Mouse (Mus musculus): ENCODE measurements around the gene Tmem164. TPM values are rescaled to one million over a fixed set of nuclear protein-coding genes. Genes with fewer than 3 reads are reported as not detected.

Gene Tmem164
- total and polyA plus RNA-seq, 3 experiments, result 41.1 to 110 (median 64.3) TPM

- DNase-seq (ENCODE audit: low spot score) (no peak), ATAC-seq (ENCODE audit: extremely low read depth, insufficient number of reproducible peaks, low FRiP score, poor library complexity, severe bottlenecking) (no peak)
- Histone ChIP-seq H3K36me3 (replicated peaks) (peaks cover 26% of the 10 kb centered on the region), H3K4me3 (ENCODE audit: low read depth, low read length) (no peak overlapping the region), H3K27me3 (ENCODE audit: insufficient read depth, low read length) (no peaks in the 10 kb centered on the region), H3K9me3 (replicated peaks) (no peaks in the 10 kb centered on the region), H3K4me1 (ENCODE audit: insufficient read depth, low read depth, low read length) (no peaks in the 10 kb centered on the region)
- TF ChIP-seq GATA2 (IDR thresholded peaks at IDR 0.05; ENCODE audit: borderline replicate concordance, low read depth, low read length), result no peak
- no peak for TF ChIP-seq TAL1 (conservative IDR thresholded peaks at IDR 0.05; ENCODE audit: low read depth, low read length)
Measured at GRCm38 (mm10) chrX:142848032-142848431, 166.8 kb downstream of the Tmem164 start.

- DNase-seq (ENCODE audit: low spot score), result no peak
- no peak overlapping the region for H3K4me3 ChIP-seq (ENCODE audit: low read depth, low read length)
Measured at GRCm38 (mm10) chrX:142869844-142870243, 188.6 kb downstream of the Tmem164 start.

GRCm38 (mm10) chrX:142882255-142882654, 201.0 kb downstream of the Tmem164 start:
- ATAC-seq (ENCODE audit: extremely low read depth, insufficient number of reproducible peaks, low FRiP score, poor library complexity, severe bottlenecking) (no peak), DNase-seq (ENCODE audit: low spot score) (no peak)
- Histone ChIP-seq H3K4me1 (ENCODE audit: insufficient read depth, low read depth, low read length) (no peaks in the 10 kb centered on the region), H3K27me3 (ENCODE audit: insufficient read depth, low read length) (no peaks in the 10 kb centered on the region), H3K36me3 (replicated peaks) (peaks cover 9% of the 10 kb centered on the region), H3K4me3 (ENCODE audit: low read depth, low read length) (no peak overlapping the region), H3K9me3 (replicated peaks) (no peaks in the 10 kb centered on the region)
- TF ChIP-seq GATA2 (IDR thresholded peaks at IDR 0.05; ENCODE audit: borderline replicate concordance, low read depth, low read length) (no peak), TAL1 (conservative IDR thresholded peaks at IDR 0.05; ENCODE audit: low read depth, low read length) (no peak), CTCF (IDR thresholded peaks at IDR 0.05; ENCODE audit: low read depth, low read length) (no peak), POLR2AphosphoS5 (IDR thresholded peaks at IDR 0.05; ENCODE audit: insufficient replicate concordance, low read depth, low read length) (no peak), GATA1 (IDR thresholded peaks at IDR 0.05; ENCODE audit: borderline replicate concordance, low read length) (no peak)

More at GRCm38 (mm10) chrX:142869844-142870243, 188.6 kb downstream of the Tmem164 start:
- Histone ChIP-seq H3K36me3 (replicated peaks) (peaks cover 9% of the 10 kb centered on the region), H3K9me3 (replicated peaks) (no peaks in the 10 kb centered on the region), H3K4me1 (ENCODE audit: insufficient read depth, low read depth, low read length) (no peaks in the 10 kb centered on the region), H3K27me3 (ENCODE audit: insufficient read depth, low read length) (no peaks in the 10 kb centered on the region)
- TF ChIP-seq TAL1 (conservative IDR thresholded peaks at IDR 0.05; ENCODE audit: low read depth, low read length) (no peak), GATA2 (IDR thresholded peaks at IDR 0.05; ENCODE audit: borderline replicate concordance, low read depth, low read length) (no peak), CTCF (IDR thresholded peaks at IDR 0.05; ENCODE audit: low read depth, low read length) (no peak)
- no peak for ATAC-seq (ENCODE audit: extremely low read depth, insufficient number of reproducible peaks, low FRiP score, poor library complexity, severe bottlenecking)

- Histone ChIP-seq H3K4me3 (ENCODE audit: low read depth, low read length) (no peak overlapping the region), H3K36me3 (replicated peaks) (peaks cover 12% of the 10 kb centered on the region), H3K27me3 (ENCODE audit: insufficient read depth, low read length) (no peaks in the 10 kb centered on the region), H3K9me3 (replicated peaks) (no peaks in the 10 kb centered on the region), H3K4me1 (ENCODE audit: insufficient read depth, low read depth, low read length) (no peaks in the 10 kb centered on the region)
- TF ChIP-seq GATA2 (IDR thresholded peaks at IDR 0.05; ENCODE audit: borderline replicate concordance, low read depth, low read length) (no peak), TAL1 (conservative IDR thresholded peaks at IDR 0.05; ENCODE audit: low read depth, low read length) (no peak), POLR2AphosphoS5 (IDR thresholded peaks at IDR 0.05; ENCODE audit: insufficient replicate concordance, low read depth, low read length) (no peak), GATA1 (IDR thresholded peaks at IDR 0.05; ENCODE audit: borderline replicate concordance, low read length) (no peak), CTCF (IDR thresholded peaks at IDR 0.05; ENCODE audit: low read depth, low read length) (no peak)
- ATAC-seq (ENCODE audit: extremely low read depth, insufficient number of reproducible peaks, low FRiP score, poor library complexity, severe bottlenecking), result no peak
- DNase-seq (ENCODE audit: low spot score), result no peak
Measured at GRCm38 (mm10) chrX:142883593-142883992, 202.4 kb downstream of the Tmem164 start.

GRCm38 (mm10) chrX:142885962-142886361, 204.8 kb downstream of the Tmem164 start:
- H3K4me3 ChIP-seq (ENCODE audit: low read depth, low read length), result no peak overlapping the region
- H3K36me3 ChIP-seq (replicated peaks), result peaks cover 12% of the 10 kb centered on the region
- H3K4me1 ChIP-seq (ENCODE audit: insufficient read depth, low read depth, low read length), result no peaks in the 10 kb centered on the region
- ATAC-seq (ENCODE audit: extremely low read depth, insufficient number of reproducible peaks, low FRiP score, poor library complexity, severe bottlenecking) (no peak), DNase-seq (ENCODE audit: low spot score) (no peak)
- no peak for TF ChIP-seq POLR2AphosphoS5 (IDR thresholded peaks at IDR 0.05; ENCODE audit: insufficient replicate concordance, low read depth, low read length)
- no peak for TF ChIP-seq GATA1 (IDR thresholded peaks at IDR 0.05; ENCODE audit: borderline replicate concordance, low read length)
- TF ChIP-seq GATA2 (IDR thresholded peaks at IDR 0.05; ENCODE audit: borderline replicate concordance, low read depth, low read length), result no peak
- TF ChIP-seq CTCF (IDR thresholded peaks at IDR 0.05; ENCODE audit: low read depth, low read length), result no peak
- no peak for TF ChIP-seq TAL1 (conservative IDR thresholded peaks at IDR 0.05; ENCODE audit: low read depth, low read length)
- no peaks in the 10 kb centered on the region for H3K9me3 ChIP-seq (replicated peaks)
- H3K27me3 ChIP-seq (ENCODE audit: insufficient read depth, low read length), result no peaks in the 10 kb centered on the region

Data from G1E (cell line).